Mouse (Mus musculus): ENCODE measurements at regions not wholly inside any gene's neighbourhood (a gene's known extent, or its start where the extent isn't known, plus 50 kb on each side); places are given as distances from the start of the nearest gene placed in this dataset.

DNA sequence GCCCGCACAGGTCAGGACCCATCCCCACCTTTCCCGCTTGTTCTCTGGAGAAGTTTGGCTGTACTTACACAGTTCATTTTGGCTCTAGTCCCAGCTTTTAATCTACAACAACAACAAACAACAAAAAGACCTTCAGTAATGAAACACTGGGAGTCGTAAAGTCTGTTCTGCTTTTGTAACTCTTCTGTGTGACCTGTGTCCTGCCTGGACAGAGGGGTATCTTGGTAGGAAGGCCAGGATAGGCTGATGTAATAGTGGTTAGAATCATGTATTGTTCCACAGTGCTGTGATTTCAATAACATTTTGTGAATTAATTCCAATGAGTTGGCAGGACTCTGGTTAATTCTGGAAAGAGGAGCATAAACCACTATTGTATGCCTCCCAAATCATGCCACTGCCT is 136.9 kb downstream of the Barhl2 start:
- ATAC-seq (no peak), DNase-seq (ENCODE audit: low spot score) (no peak)
- H3K4me1 ChIP-seq (ENCODE audit: insufficient read depth, low read length), result no peaks in the 10 kb centered on the region

DNA sequence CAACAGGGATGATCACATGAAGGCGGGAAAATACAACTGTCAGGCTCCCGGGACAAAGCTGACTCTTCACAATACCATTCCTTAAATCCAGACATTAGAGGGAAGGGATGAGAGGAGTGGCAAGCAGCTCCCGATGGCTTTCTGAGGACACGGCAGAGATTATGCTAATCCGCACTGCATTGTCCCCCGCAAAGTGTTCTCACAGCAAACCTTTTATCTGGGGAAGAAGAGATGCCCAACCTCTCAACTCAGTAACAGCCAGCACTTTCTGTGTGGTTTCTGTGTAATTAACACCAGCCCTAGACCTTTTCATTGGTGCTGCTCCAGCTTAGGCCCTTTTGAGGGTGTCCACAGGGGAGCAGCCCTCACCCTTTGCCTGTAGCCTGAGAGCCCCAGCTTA is 137.9 kb downstream of the Barhl2 start:
- Histone ChIP-seq H3K9ac (replicated peaks; ENCODE audit: low read length) (no peak overlapping the region), H3K4me1 (ENCODE audit: insufficient read depth, low read length) (no peaks in the 10 kb centered on the region), H3K4me3 (ENCODE audit: low read length) (no peak overlapping the region), H3K4me2 (ENCODE audit: low read depth, low read length) (no peak overlapping the region), H3K27me3 (ENCODE audit: insufficient read depth, low read length) (no peaks in the 10 kb centered on the region; the same call in 1 of the 2 replicates), H3K9me3 (ENCODE audit: low read length) (no peaks in the 10 kb centered on the region), H3K27ac (no peak overlapping the region), H3K36me3 (ENCODE audit: insufficient read depth, low read length) (no peaks in the 10 kb centered on the region)
- DNase-seq (ENCODE audit: low spot score), result no peak
- TF ChIP-seq CTCF (IDR thresholded peaks at IDR 0.05; ENCODE audit: low read depth), result no peak
- WGBS, result 31% methylated on average over 6 of the region's 6 CpGs
- ATAC-seq, result no peak

More for the DNA sequence above, 136.9 kb downstream of the Barhl2 start:
- no peak overlapping the region for H3K4me2 ChIP-seq (ENCODE audit: low read depth, low read length)
- no peak overlapping the region for H3K27ac ChIP-seq
- no peaks in the 10 kb centered on the region; the same call in 1 of the 2 replicates for H3K27me3 ChIP-seq (ENCODE audit: insufficient read depth, low read length)
- 47% methylated on average over 3 of the region's 3 CpGs for WGBS
- H3K36me3 ChIP-seq (ENCODE audit: insufficient read depth, low read length), result no peaks in the 10 kb centered on the region
- no peak overlapping the region for H3K4me3 ChIP-seq (ENCODE audit: low read length)
- no peak overlapping the region for H3K9ac ChIP-seq (replicated peaks; ENCODE audit: low read length)
- H3K9me3 ChIP-seq (ENCODE audit: low read length), result no peaks in the 10 kb centered on the region
- TF ChIP-seq CTCF (IDR thresholded peaks at IDR 0.05; ENCODE audit: low read depth), result no peak

DNA sequence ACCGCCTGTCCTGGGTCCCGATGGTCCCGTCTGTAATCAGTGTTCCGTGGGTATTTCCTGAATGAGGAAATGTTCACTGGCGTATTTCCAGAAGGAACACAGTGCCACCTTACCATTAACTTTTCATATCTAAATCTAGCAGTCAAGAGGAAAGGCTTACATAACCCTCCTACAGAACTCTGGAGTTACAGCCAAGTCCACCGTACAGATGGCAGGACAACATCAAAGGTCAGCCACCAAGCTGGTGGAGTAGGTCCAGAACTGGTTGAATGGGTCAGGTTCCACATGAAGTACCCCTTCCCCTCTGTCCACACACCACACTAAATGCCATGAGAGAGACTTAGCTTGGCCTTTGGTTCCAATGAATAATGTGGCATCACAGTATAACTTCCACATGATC is 139.7 kb downstream of the Barhl2 start:
- no peaks in the 10 kb centered on the region for H3K4me1 ChIP-seq (ENCODE audit: insufficient read depth, low read length)
- no peaks in the 10 kb centered on the region; the same call in 1 of the 2 replicates for H3K27me3 ChIP-seq (ENCODE audit: insufficient read depth, low read length)
- H3K9ac ChIP-seq (replicated peaks; ENCODE audit: low read length), result no peak overlapping the region
- no peaks in the 10 kb centered on the region for H3K9me3 ChIP-seq (ENCODE audit: low read length)
- DNase-seq (ENCODE audit: low spot score), result no peak
- 94% methylated on average over 6 of the region's 6 CpGs for WGBS
- no peaks in the 10 kb centered on the region for H3K36me3 ChIP-seq (ENCODE audit: insufficient read depth, low read length)
- no peak overlapping the region for H3K4me3 ChIP-seq (ENCODE audit: low read length)
- no peak for TF ChIP-seq CTCF (IDR thresholded peaks at IDR 0.05; ENCODE audit: low read depth)
- no peak overlapping the region for H3K4me2 ChIP-seq (ENCODE audit: low read depth, low read length)
- no peak for ATAC-seq
- H3K27ac ChIP-seq, result no peak overlapping the region

- Histone ChIP-seq H3K4me1 (ENCODE audit: insufficient read depth, low read length) (no peaks in the 10 kb centered on the region), H3K4me3 (ENCODE audit: low read length) (no peak overlapping the region), H3K27ac (no peak overlapping the region), H3K4me2 (ENCODE audit: low read depth, low read length) (no peak overlapping the region), H3K36me3 (ENCODE audit: insufficient read depth, low read length) (no peaks in the 10 kb centered on the region), H3K9ac (replicated peaks; ENCODE audit: low read length) (no peak overlapping the region), H3K9me3 (ENCODE audit: low read length) (no peaks in the 10 kb centered on the region), H3K27me3 (ENCODE audit: insufficient read depth, low read length) (no peaks in the 10 kb centered on the region; the same call in 1 of the 2 replicates)
- ATAC-seq (no peak), DNase-seq (ENCODE audit: low spot score) (no peak)
- TF ChIP-seq CTCF (IDR thresholded peaks at IDR 0.05; ENCODE audit: low read depth), result no peak
- WGBS, result 76% methylated on average over 6 of the region's 6 CpGs
These were observed 144.1 kb downstream of the Barhl2 start for GRCm38 (mm10) chr5:106313874-106314273.

DNA sequence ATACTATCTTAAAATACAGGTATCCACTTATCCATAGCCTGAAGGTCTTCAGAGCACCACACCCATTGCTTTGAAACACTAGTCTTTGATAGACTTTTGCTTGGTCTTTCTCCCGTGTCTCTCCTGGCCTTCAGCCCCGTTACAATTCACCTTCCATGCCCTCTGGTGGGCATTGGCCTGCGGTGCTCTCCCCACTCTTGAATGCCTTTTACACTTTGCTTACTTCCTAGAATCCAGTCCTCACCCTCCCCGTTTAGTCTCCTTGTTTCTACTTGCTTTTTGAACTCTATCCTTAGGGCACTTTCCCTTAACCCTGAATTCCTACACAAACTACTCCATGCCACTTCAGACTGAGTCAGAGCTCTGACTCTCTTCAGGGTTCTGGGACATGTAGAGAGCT is 156.6 kb downstream of the Barhl2 start:
- no peak for DNase-seq (ENCODE audit: low spot score)
- TF ChIP-seq CTCF (IDR thresholded peaks at IDR 0.05; ENCODE audit: low read depth), result peak; percentile 52
- no peaks in the 10 kb centered on the region for H3K4me1 ChIP-seq (ENCODE audit: insufficient read depth, low read length)
- H3K27me3 ChIP-seq (ENCODE audit: insufficient read depth, low read length), result no peaks in the 10 kb centered on the region
- WGBS, result 53% methylated on average over 4 of the region's 4 CpGs
- H3K36me3 ChIP-seq (ENCODE audit: insufficient read depth, low read length), result no peaks in the 10 kb centered on the region
- no peak overlapping the region for H3K9ac ChIP-seq (replicated peaks; ENCODE audit: low read length)
- H3K9me3 ChIP-seq (ENCODE audit: low read length), result no peaks in the 10 kb centered on the region
- H3K4me2 ChIP-seq (ENCODE audit: low read depth, low read length), result no peak overlapping the region
- no peak overlapping the region for H3K27ac ChIP-seq
- ATAC-seq, result no peak
- no peak overlapping the region for H3K4me3 ChIP-seq (ENCODE audit: low read length)

- 31% methylated on average over 6 of the region's 6 CpGs for WGBS
- no peaks in the 10 kb centered on the region for H3K4me1 ChIP-seq (ENCODE audit: insufficient read depth, low read length)
- H3K9me3 ChIP-seq (ENCODE audit: low read length), result no peaks in the 10 kb centered on the region
- H3K27me3 ChIP-seq (ENCODE audit: insufficient read depth, low read length), result no peaks in the 10 kb centered on the region
- no peak overlapping the region for H3K27ac ChIP-seq
- no peak for DNase-seq (ENCODE audit: low spot score)
- H3K9ac ChIP-seq (replicated peaks; ENCODE audit: low read length), result no peak overlapping the region
- TF ChIP-seq CTCF (IDR thresholded peaks at IDR 0.05; ENCODE audit: low read depth), result no peak
- ATAC-seq, result no peak
- H3K4me3 ChIP-seq (ENCODE audit: low read length), result no peak overlapping the region
- no peaks in the 10 kb centered on the region for H3K36me3 ChIP-seq (ENCODE audit: insufficient read depth, low read length)
- no peak overlapping the region for H3K4me2 ChIP-seq (ENCODE audit: low read depth, low read length)
These were observed 161.2 kb downstream of the Barhl2 start for GRCm38 (mm10) chr5:106296721-106297120.

- Histone ChIP-seq H3K9ac (replicated peaks; ENCODE audit: low read length) (no peak overlapping the region), H3K4me1 (ENCODE audit: insufficient read depth, low read length) (no peaks in the 10 kb centered on the region), H3K4me3 (ENCODE audit: low read length) (no peak overlapping the region), H3K27me3 (ENCODE audit: insufficient read depth, low read length) (no peaks in the 10 kb centered on the region), H3K4me2 (ENCODE audit: low read depth, low read length) (no peak overlapping the region), H3K9me3 (ENCODE audit: low read length) (no peaks in the 10 kb centered on the region), H3K27ac (no peak overlapping the region), H3K36me3 (ENCODE audit: insufficient read depth, low read length) (no peaks in the 10 kb centered on the region)
- 22% methylated on average over 2 of the region's 2 CpGs for WGBS
- DNase-seq (ENCODE audit: low spot score), result no peak
- no peak for TF ChIP-seq CTCF (IDR thresholded peaks at IDR 0.05; ENCODE audit: low read depth)
- ATAC-seq, result no peak
These were observed 162.0 kb downstream of the Barhl2 start for GRCm38 (mm10) chr5:106295993-106296392.
